Mouse (Mus musculus) thymus, adult 2 months (tissue): Measurements from ENCODE around the gene Plk3. TPM values are rescaled to one million over a fixed set of nuclear protein-coding genes. Genes with fewer than 3 reads are reported as not detected.

Experiments
- DNase-seq: peaks from one replicate; pipeline ENCODE4 v3.0.0; 2021
- H3K27ac ChIP-seq: fragments of 200-500 bp; 2 replicates; pipeline ENCODE4 v1.5.1; 2012; ENCODE audit warnings: low read length, control low read depth; ENCODE audit not compliant: control insufficient read depth, insufficient read depth
- H3K27me3 ChIP-seq: fragments of 200-500 bp; 2 replicates; pipeline ENCODE4 v1.6.1; 2012; ENCODE audit warnings: mild to moderate bottlenecking, low read length, moderate library complexity, mixed read lengths; ENCODE audit not compliant: control insufficient read depth, insufficient read depth
- H3K36me3 ChIP-seq: fragments of 200-500 bp; 2 replicates; pipeline ENCODE4 v1.6.1; 2012; ENCODE audit warnings: mild to moderate bottlenecking, low read length, moderate library complexity; ENCODE audit not compliant: control insufficient read depth, insufficient read depth
- H3K4me1 ChIP-seq: fragments of 200-500 bp; replicated peaks from 2 replicates; pipeline ENCODE4 v1.6.1; 2012; ENCODE audit warnings: low read length; ENCODE audit not compliant: control insufficient read depth, insufficient read depth
- H3K4me3 ChIP-seq: fragments of 200-500 bp; 2 replicates; pipeline ENCODE4 v1.5.1; 2012; ENCODE audit warnings: mild to moderate bottlenecking, low read length, control low read depth, moderate library complexity; ENCODE audit not compliant: control insufficient read depth, insufficient read depth
- CTCF ChIP-seq: fragments of 200-500 bp; IDR thresholded peaks from 2 replicates; pipeline ENCODE4 v1.5.1; 2012; ENCODE audit warnings: mild to moderate bottlenecking, control low read depth, low read length, moderate library complexity, borderline replicate concordance; ENCODE audit not compliant: control insufficient read depth, poor library complexity, insufficient read depth; ENCODE audit errors: extremely low read depth
- POLR2A ChIP-seq: fragments of 200-500 bp; IDR thresholded peaks from 2 replicates; pipeline ENCODE4 v1.6.1; 2012; ENCODE audit warnings: mild to moderate bottlenecking, low read length, control low read depth, moderate library complexity; ENCODE audit not compliant: control insufficient read depth, poor library complexity, insufficient read depth; ENCODE audit errors: extremely low read depth
- WGBS: fragments of 180-500 bp; shearing (Covaris S2); methylation state at CpG from one replicate; pipeline ENCODE4 v1.1.7; 2018; 5-methylcytosine and 5-hydroxymethylcytosine counted together
- polyA plus RNA-seq: library from polyadenylated mRNA; depleted of rRNA; stranded (reverse); fragments of >200 nt; gene quantifications from 2 replicates; pipeline ENCODE4 v1.2.3, GENCODE M21; 2012

Gene Plk3
- polyA plus RNA-seq, 1 experiment: 21.4 TPM

- H3K36me3 ChIP-seq: no peaks in the 10 kb centered on the region
- H3K4me3 ChIP-seq: no peak overlapping the region
- peaks cover 19% of the 10 kb centered on the region for H3K4me1 ChIP-seq
- no peak overlapping the region for H3K27ac ChIP-seq
- 93% methylated on average over 8 of the region's 8 CpGs for WGBS
- no peak for TF ChIP-seq CTCF
- TF ChIP-seq POLR2A: no peak
- DNase-seq: no peak
- no peaks in the 10 kb centered on the region; the same call in 1 of the 2 replicates for H3K27me3 ChIP-seq
These were observed 35.6 kb downstream of the Plk3 start for GRCm38 (mm10) chr4:117097969-117098763.

- Histone ChIP-seq H3K27me3 (no peaks in the 10 kb centered on the region; the same call in 1 of the 2 replicates), H3K36me3 (no peaks in the 10 kb centered on the region), H3K27ac (no peak overlapping the region), H3K4me3 (no peak overlapping the region), H3K4me1 (peaks cover 19% of the 10 kb centered on the region)
- no peak for DNase-seq
- WGBS: 37% methylated on average over 5 of the region's 5 CpGs
- no peak for TF ChIP-seq CTCF
- no peak for TF ChIP-seq POLR2A
These were observed 37.1 kb downstream of the Plk3 start for GRCm38 (mm10) chr4:117096666-117097065.

GRCm38 (mm10) chr4:117095551-117096452 is 38.0 kb downstream of the Plk3 start, which contains the start of gene Ptch2:
Gene Ptch2, plus strand, starts transcription at chr4:117096075.
- TF ChIP-seq CTCF: no peak
- no peak for TF ChIP-seq POLR2A
- peak; percentile 68 for DNase-seq
- WGBS: 4% methylated on average over 50 of the region's 50 CpGs

GRCm38 (mm10) chr4:117094626-117095361 is 39.0 kb downstream of the Plk3 start:
- WGBS: 94% methylated on average over 3 of the region's 3 CpGs
- no peak for TF ChIP-seq POLR2A
- TF ChIP-seq CTCF: no peak
- H3K27ac ChIP-seq: no peak overlapping the region
- no peaks in the 10 kb centered on the region for H3K36me3 ChIP-seq
- DNase-seq: no peak
- H3K4me1 ChIP-seq: peaks cover 13% of the 10 kb centered on the region; the same call in 1 of the 2 replicates
- no peak overlapping the region for H3K4me3 ChIP-seq
- no peaks in the 10 kb centered on the region; the same call in 1 of the 2 replicates for H3K27me3 ChIP-seq

More at GRCm38 (mm10) chr4:117095551-117096452, 38.0 kb downstream of the Plk3 start, which contains the start of gene Ptch2:
- Histone ChIP-seq H3K4me3 (0 out of 2 replicates have a peak within 1 kb of the TSS, but pooled peaks have one; percentile 5), H3K27ac (no peak within 1 kb of the TSS), H3K4me1 (peaks cover 19% of the 10 kb centered on the region), H3K27me3 (no peaks in the 10 kb centered on the region; the same call in 1 of the 2 replicates), H3K36me3 (no peaks in the 10 kb centered on the region)

- H3K4me1 ChIP-seq: peaks cover 2% of the 10 kb centered on the region; the same call in 1 of the 2 replicates
- TF ChIP-seq CTCF: no peak
- no peak for TF ChIP-seq POLR2A
- H3K27me3 ChIP-seq: no peaks in the 10 kb centered on the region
- no peak overlapping the region for H3K27ac ChIP-seq
- DNase-seq: no peak
- WGBS: 88% methylated on average over 7 of the region's 7 CpGs
- H3K36me3 ChIP-seq: no peaks in the 10 kb centered on the region
- no peak overlapping the region for H3K4me3 ChIP-seq
These were observed 43.2 kb downstream of the Plk3 start for GRCm38 (mm10) chr4:117090586-117090985.
